Mouse (Mus musculus) forebrain, embryonic 12.5 days (tissue): ENCODE measurements around the gene Atrip. TPM values are rescaled to one million over a fixed set of nuclear protein-coding genes. Genes with fewer than 3 reads are reported as not detected.

ENCODE experiments used
- ATAC-seq: fragments of 200-750 bp; cut with Nextera tagmentation; 2 replicates; pipeline ENCODE4 v1.8.0; 2017; ENCODE audit warnings: moderate TSS enrichment; ENCODE audit not compliant: low FRiP score
- H3K27ac ChIP-seq: fragments of 300-500 bp; sonication (generic); 2 replicates; pipeline ENCODE4 v1.5.1; 2016; ENCODE audit warnings: mild to moderate bottlenecking
- H3K27me3 ChIP-seq: fragments of 300-500 bp; sonication (generic); 2 replicates; pipeline ENCODE4 v1.6.1; 2016; ENCODE audit warnings: mild to moderate bottlenecking
- H3K36me3 ChIP-seq: fragments of 300-500 bp; sonication (generic); replicated peaks from 2 replicates; pipeline ENCODE4 v1.6.1; 2016; ENCODE audit warnings: mild to moderate bottlenecking
- H3K4me1 ChIP-seq: fragments of 300-500 bp; sonication (generic); 2 replicates; pipeline ENCODE4 v1.6.1; 2016
- H3K4me2 ChIP-seq: fragments of 300-500 bp; sonication (generic); 2 replicates; pipeline ENCODE4 v1.6.1; 2016; ENCODE audit warnings: mild to moderate bottlenecking, moderate library complexity
- H3K4me3 ChIP-seq: fragments of 300-500 bp; sonication (generic); replicated peaks from 2 replicates; pipeline ENCODE4 v1.5.1; 2016; ENCODE audit warnings: mild to moderate bottlenecking
- H3K9ac ChIP-seq: fragments of 300-500 bp; sonication (generic); 2 replicates; pipeline ENCODE4 v1.6.1; 2016; ENCODE audit warnings: mild to moderate bottlenecking
- H3K9me3 ChIP-seq: fragments of 300-500 bp; sonication (generic); 2 replicates; pipeline ENCODE4 v1.6.1; 2016
- WGBS: fragments of 180-500 bp; shearing (Covaris S2); methylation state at CpG from one replicate; pipeline ENCODE4 v1.1.7; 2016; 5-methylcytosine and 5-hydroxymethylcytosine counted together
- polyA plus RNA-seq: library from polyadenylated mRNA; unstranded; fragments of >200 nt; fragmentation: Nextera tagmentation; extraction: Ambion mirVana; gene quantifications from 2 replicates; pipeline ENCODE4 v1.2.1, GENCODE M21; 2016

Gene Atrip
- polyA plus RNA-seq, 1 experiment from 2014 or later: 32.4 TPM

GRCm38 (mm10) chr9:109039681-109040080 lies 34.2 kb downstream of the Atrip start:
- Histone ChIP-seq H3K27ac (no peak overlapping the region), H3K9ac (no peak overlapping the region), H3K27me3 (no peaks in the 10 kb centered on the region), H3K4me2 (no peak overlapping the region), H3K4me1 (peaks cover 14% of the 10 kb centered on the region; the same call in 1 of the 2 replicates), H3K9me3 (no peaks in the 10 kb centered on the region), H3K36me3 (no peaks in the 10 kb centered on the region), H3K4me3 (no peak overlapping the region)
- WGBS: 79% methylated on average over 4 of the region's 4 CpGs
- ATAC-seq: no peak

- no peaks in the 10 kb centered on the region for H3K9me3 ChIP-seq
- peak overlapping the region; percentile 66 for H3K4me3 ChIP-seq
- no peak overlapping the region for H3K27ac ChIP-seq
- H3K4me2 ChIP-seq: peak overlapping the region; percentile 87
- H3K9ac ChIP-seq: peak overlapping the region; percentile 68
- peaks cover 14% of the 10 kb centered on the region; the same call in 1 of the 2 replicates for H3K4me1 ChIP-seq
- 17% methylated on average over 8 of the region's 8 CpGs for whole genome bisulfite sequencing
- no peaks in the 10 kb centered on the region for H3K36me3 ChIP-seq
- no peaks in the 10 kb centered on the region for H3K27me3 ChIP-seq
- ATAC-seq: peak; percentile 23
Measured at GRCm38 (mm10) chr9:109038901-109039364, 35.0 kb downstream of the Atrip start.

GRCm38 (mm10) chr9:109038086-109038895 lies 35.6 kb downstream of the Atrip start, which contains the start of gene Shisa5:
Gene Shisa5, plus strand, starts transcription at chr9:109038565.
- ATAC-seq: peak; percentile 83
- Histone ChIP-seq H3K4me1 (peaks cover 14% of the 10 kb centered on the region; the same call in 1 of the 2 replicates), H3K9me3 (no peaks in the 10 kb centered on the region), H3K27me3 (no peaks in the 10 kb centered on the region), H3K4me3 (peak within 1 kb of the TSS; percentile 66), H3K36me3 (no peaks in the 10 kb centered on the region), H3K4me2 (peak within 1 kb of the TSS; percentile 87), H3K27ac (no peak within 1 kb of the TSS), H3K9ac (peak within 1 kb of the TSS; percentile 68)
- WGBS: 1% methylated on average over 39 of the region's 40 CpGs

DNA sequence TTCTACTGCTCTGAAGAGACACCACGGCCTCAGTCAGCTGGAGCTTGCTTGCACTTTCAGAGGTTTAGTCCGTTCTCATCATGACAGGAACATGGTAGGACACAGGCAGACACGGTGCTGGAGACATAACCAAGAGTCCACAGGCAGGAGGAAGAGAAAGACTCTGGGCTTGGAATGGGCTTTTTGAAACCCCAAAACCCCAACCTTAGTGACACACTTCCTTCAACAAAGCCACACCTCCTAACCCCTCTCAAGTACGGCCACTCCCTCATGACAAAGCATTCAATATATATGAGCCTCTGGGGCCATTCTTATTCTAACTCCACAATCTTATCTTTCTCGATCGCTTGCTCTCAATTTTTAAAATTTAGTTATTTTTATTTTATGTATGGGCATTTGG lies 41.5 kb downstream of the Atrip start:
- H3K4me1 ChIP-seq: no peaks in the 10 kb centered on the region
- no peak overlapping the region for H3K4me3 ChIP-seq
- ATAC-seq: no peak
- H3K9ac ChIP-seq: no peak overlapping the region
- 87% methylated on average over 6 of the region's 6 CpGs for WGBS
- H3K36me3 ChIP-seq: no peaks in the 10 kb centered on the region
- no peaks in the 10 kb centered on the region for H3K27me3 ChIP-seq
- no peaks in the 10 kb centered on the region for H3K9me3 ChIP-seq
- no peak overlapping the region for H3K4me2 ChIP-seq
- H3K27ac ChIP-seq: no peak overlapping the region

- Histone ChIP-seq H3K4me3 (no peak overlapping the region), H3K9ac (no peak overlapping the region), H3K36me3 (no peaks in the 10 kb centered on the region), H3K27me3 (no peaks in the 10 kb centered on the region), H3K4me2 (no peak overlapping the region), H3K9me3 (no peaks in the 10 kb centered on the region), H3K4me1 (no peaks in the 10 kb centered on the region), H3K27ac (no peak overlapping the region)
- ATAC-seq: no peak
- WGBS: 86% methylated on average over 8 of the region's 8 CpGs
Measured at GRCm38 (mm10) chr9:109031686-109032085, 42.2 kb downstream of the Atrip start.

DNA sequence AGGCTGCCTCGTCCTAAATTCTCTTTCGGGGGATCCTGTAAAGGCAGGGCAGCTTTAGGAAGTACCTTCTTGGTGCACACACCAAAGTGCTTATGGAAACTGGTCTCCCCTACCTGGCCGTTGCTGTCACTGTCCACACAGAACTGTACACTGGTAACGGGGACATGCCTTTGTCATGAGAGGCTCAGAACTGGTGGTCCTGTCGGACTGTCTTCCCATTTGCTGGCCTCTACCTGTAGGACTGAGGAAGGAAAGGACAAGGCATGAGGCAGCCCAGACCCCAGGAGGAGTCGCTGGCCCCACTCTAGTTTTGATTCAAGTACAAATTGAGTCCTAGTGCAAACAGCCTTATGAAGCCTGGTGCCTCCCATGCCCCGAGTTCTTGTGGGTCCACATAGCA lies 42.9 kb downstream of the Atrip start:
- H3K27me3 ChIP-seq: no peaks in the 10 kb centered on the region
- no peak for ATAC-seq
- H3K9me3 ChIP-seq: no peaks in the 10 kb centered on the region
- H3K36me3 ChIP-seq: no peaks in the 10 kb centered on the region
- 94% methylated on average over 7 of the region's 7 CpGs for WGBS
- H3K27ac ChIP-seq: no peak overlapping the region
- H3K9ac ChIP-seq: no peak overlapping the region
- H3K4me1 ChIP-seq: no peaks in the 10 kb centered on the region
- H3K4me3 ChIP-seq: no peak overlapping the region
- H3K4me2 ChIP-seq: no peak overlapping the region

DNA sequence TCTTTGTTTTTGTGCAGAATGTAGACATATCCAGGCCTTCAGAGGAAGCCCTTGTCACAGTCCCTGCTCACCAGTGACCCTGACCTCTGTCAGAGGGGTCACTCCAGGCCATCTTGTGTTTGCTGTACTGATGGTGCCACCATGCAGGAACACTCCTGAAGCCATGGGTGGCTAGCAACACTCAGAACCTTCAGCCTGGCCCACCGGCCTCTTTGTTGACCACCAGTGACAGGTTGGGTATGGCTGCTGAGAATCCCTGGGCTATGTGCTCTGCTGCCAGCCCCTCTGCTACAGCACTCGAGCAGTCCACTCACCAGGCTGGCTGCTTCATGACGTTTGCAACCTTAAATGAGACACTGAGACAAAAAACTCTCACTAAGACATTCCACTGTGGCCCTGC lies 43.6 kb downstream of the Atrip start:
- Histone ChIP-seq H3K9me3 (no peaks in the 10 kb centered on the region), H3K9ac (no peak overlapping the region), H3K27me3 (no peaks in the 10 kb centered on the region), H3K4me3 (no peak overlapping the region), H3K4me1 (no peaks in the 10 kb centered on the region), H3K27ac (no peak overlapping the region), H3K4me2 (no peak overlapping the region), H3K36me3 (no peaks in the 10 kb centered on the region)
- ATAC-seq: no peak
- WGBS: 76% methylated on average over 3 of the region's 3 CpGs

DNA sequence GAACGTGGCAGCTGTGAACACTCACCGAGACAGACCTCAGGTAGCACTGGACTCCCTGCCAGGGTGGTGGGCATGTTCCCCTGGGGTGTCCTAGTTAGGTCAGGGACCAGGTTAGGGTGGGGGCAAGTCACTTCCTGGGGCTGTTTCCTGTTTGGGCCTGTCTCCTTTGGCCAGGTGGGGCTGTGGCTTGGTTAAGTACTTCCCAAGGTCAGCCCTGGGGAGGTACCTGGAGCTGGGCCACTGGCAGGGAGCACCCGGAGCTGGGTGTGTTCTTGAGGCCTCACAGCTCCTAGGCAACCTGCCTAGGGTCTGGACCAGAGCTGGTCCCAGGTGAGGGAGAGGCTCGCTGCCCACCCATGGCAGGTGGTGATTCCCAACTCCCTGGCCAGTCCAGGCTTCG lies 45.0 kb downstream of the Atrip start:
- H3K4me2 ChIP-seq: no peak overlapping the region
- 0 out of 2 replicates have a peak, but pooled peaks cover 4% of the 10 kb centered on the region for H3K36me3 ChIP-seq
- no peak overlapping the region for H3K27ac ChIP-seq
- H3K9ac ChIP-seq: no peak overlapping the region
- no peak overlapping the region for H3K4me3 ChIP-seq
- H3K4me1 ChIP-seq: no peaks in the 10 kb centered on the region
- H3K9me3 ChIP-seq: no peaks in the 10 kb centered on the region
- no peaks in the 10 kb centered on the region for H3K27me3 ChIP-seq
- no peak for ATAC-seq
- 80% methylated on average over 5 of the region's 5 CpGs for WGBS

GRCm38 (mm10) chr9:109028421-109028820 lies 45.5 kb downstream of the Atrip start:
- Histone ChIP-seq H3K27ac (no peak overlapping the region), H3K4me1 (no peaks in the 10 kb centered on the region), H3K9me3 (no peaks in the 10 kb centered on the region), H3K4me2 (no peak overlapping the region), H3K4me3 (no peak overlapping the region), H3K27me3 (no peaks in the 10 kb centered on the region), H3K9ac (no peak overlapping the region), H3K36me3 (0 out of 2 replicates have a peak, but pooled peaks cover 4% of the 10 kb centered on the region)
- ATAC-seq: no peak
- 87% methylated on average over 3 of the region's 3 CpGs for WGBS

DNA sequence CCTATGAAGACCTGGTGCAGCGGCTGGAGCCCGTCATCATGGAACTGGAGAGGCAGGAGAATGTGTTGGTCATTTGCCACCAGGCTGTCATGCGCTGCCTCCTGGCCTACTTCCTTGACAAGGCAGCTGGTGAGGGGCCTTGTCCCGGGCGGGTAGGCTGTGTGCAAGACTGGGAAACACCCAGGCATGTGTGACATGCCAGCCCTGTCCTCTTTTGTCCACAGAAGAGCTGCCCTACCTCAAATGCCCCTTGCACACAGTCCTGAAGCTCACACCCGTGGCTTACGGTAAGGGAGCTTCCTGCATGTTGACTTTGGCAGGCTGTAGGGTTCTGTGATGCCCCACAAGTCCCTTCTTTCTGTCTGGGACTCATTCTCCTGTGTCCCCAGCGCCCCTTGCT lies 46.4 kb downstream of the Atrip start:
- ATAC-seq: no peak
- H3K4me3 ChIP-seq: no peak overlapping the region
- no peaks in the 10 kb centered on the region for H3K27me3 ChIP-seq
- WGBS: 84% methylated on average over 8 of the region's 8 CpGs
- H3K4me1 ChIP-seq: no peaks in the 10 kb centered on the region
- no peak overlapping the region for H3K9ac ChIP-seq
- H3K9me3 ChIP-seq: no peaks in the 10 kb centered on the region
- H3K4me2 ChIP-seq: no peak overlapping the region
- 0 out of 2 replicates have a peak, but pooled peaks cover 4% of the 10 kb centered on the region for H3K36me3 ChIP-seq
- H3K27ac ChIP-seq: no peak overlapping the region

DNA sequence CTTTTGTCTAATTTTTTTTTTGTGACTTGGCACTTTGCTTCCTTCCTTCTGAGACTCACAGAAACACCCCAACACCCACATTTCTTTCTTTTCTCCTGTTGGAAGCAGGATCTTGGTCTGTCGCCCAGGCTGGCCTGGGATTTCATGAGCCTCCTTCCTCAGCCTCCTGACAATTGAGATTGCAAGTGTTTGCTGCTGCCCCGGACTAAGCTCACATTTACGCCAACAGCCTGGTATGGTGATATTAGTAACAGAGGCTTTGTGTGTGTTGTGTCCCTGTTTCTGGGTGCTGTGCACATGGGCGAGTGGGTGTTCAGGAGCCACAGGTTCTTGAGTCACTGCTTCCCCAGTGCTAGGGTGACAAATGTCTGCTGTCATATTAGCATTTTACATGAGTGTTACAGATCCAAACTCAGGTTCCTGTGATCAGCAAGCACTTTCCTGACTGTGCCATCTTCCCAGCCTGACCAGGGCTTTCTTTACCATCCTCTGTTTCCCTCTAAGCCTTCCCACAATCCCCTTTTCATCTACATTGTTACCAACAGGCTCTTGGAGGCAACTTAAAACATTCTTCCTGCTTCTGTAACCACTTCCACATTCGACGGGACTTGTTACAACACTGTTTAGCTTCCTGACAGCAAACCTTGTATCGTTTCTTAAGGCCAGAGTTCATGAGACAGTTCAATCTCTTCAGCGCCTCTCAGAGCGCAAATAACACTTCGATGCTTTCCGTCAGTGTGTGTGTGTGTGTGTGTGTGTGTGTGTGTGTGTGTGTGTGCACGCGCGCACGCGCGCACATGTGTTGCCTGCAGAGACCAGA lies 50.8 kb downstream of the Atrip start:
- Histone ChIP-seq H3K9me3 (no peaks in the 10 kb centered on the region), H3K9ac (no peak overlapping the region), H3K27me3 (no peaks in the 10 kb centered on the region), H3K27ac (no peak overlapping the region), H3K4me2 (no peak overlapping the region), H3K4me3 (no peak overlapping the region), H3K36me3 (0 out of 2 replicates have a peak, but pooled peaks cover 4% of the 10 kb centered on the region), H3K4me1 (no peaks in the 10 kb centered on the region)
- ATAC-seq: no peak
- WGBS: 92% methylated on average over 17 of the region's 17 CpGs

DNA sequence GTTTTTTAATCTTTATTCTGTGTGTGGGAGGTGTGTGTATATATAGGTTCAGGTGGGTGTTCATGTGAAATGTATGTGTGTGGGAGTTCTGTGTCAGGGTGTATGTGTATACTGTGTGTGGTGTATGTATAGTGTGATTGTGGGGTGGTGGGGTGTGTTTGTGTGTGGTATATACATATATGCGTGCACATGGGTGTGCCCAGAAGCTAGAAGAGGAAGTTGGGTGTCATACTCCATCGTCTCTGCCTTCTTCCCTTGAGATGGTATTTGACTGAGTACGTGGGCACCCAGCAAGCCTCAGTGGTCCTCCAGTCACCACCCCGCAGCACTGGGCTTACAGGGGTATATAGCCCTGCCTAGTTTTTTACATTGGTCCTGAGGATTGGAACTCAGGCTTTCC lies 52.5 kb downstream of the Atrip start:
- Histone ChIP-seq H3K4me2 (no peak overlapping the region), H3K9me3 (no peaks in the 10 kb centered on the region), H3K36me3 (0 out of 2 replicates have a peak, but pooled peaks cover 4% of the 10 kb centered on the region), H3K27ac (no peak overlapping the region), H3K27me3 (no peaks in the 10 kb centered on the region), H3K4me3 (no peak overlapping the region), H3K4me1 (no peaks in the 10 kb centered on the region), H3K9ac (no peak overlapping the region)
- ATAC-seq: no peak
- WGBS: 91% methylated on average over 4 of the region's 4 CpGs
